Mouse (Mus musculus) cerebellum, adult 11-12 months (tissue): Measurements from ENCODE around the gene Rara.

Experiments used
- DNase-seq: peaks from one replicate; pipeline ENCODE4 v3.0.0; 2022

Rara gene

GRCm38 (mm10) chr11:98954373-98954772 lies 26.8 kb downstream of the Rara start:
- DNase-seq = no peak

DNA sequence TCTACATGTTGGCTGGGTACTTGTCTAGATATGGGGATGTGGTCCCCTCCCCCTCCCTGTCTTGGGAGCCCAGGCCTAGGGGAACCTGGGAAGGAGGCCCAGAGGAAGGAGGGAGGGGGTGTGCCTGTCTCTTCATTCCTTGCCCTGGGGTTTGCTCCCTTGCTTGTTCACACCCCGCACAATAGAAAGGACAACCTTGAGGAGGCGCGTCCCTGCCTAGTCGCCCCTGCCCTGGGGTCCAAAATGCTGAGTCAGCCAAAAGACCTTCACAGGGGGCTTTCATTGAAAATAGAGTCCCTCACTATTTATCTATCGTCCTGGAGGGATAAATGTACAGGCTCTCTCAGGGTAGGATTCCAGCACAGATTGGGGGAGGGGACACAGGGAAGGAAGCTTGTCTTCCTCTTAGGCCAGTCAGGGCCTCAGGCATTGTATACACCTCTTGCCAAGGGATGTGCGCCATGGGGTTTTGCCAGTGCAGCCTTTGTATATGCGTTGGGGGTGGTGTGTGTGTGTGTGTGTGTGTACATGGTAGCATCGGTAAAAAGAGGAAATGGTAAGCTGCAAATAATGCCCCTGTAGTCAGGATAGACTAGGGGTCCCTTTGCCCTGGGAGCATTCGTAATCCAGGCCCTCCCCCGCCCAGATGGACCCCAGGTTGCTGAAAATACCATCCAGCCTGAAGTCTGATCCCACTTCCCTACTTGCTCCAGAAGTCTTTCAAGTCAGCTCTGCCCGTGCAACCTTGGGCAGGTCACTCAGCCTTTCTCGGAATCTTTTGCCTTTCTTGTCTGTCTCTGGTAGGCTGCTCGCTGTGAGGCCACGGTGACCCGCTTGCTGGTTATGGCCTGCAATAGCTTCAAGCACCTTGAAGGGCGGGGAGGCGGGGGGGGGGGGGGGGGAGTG lies 27.4 kb downstream of the Rara start:
- no peak for DNase-seq

- peak; percentile 56 for DNase-seq
These were observed 28.2 kb downstream of the Rara start for GRCm38 (mm10) chr11:98955707-98956235.

DNA sequence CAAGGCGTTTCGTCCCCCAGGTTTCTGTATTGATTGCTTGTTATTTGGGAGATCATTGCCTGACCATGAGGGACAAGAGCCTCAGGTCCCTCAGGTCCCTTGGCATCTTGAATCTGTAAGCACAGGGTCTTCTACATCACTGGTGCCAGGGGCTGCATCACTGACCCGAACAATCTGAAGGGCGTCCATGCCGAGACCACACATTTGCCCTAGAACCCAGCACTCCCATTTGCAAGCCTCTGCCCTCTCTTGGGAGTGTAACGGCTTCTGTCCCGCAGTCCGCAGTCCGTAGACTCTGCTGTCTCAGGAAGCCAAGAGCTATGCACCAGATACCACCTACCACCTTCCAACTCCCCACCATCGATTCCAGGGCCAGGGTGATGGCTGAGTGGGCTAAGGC lies 28.7 kb downstream of the Rara start:
- DNase-seq = no peak

DNA sequence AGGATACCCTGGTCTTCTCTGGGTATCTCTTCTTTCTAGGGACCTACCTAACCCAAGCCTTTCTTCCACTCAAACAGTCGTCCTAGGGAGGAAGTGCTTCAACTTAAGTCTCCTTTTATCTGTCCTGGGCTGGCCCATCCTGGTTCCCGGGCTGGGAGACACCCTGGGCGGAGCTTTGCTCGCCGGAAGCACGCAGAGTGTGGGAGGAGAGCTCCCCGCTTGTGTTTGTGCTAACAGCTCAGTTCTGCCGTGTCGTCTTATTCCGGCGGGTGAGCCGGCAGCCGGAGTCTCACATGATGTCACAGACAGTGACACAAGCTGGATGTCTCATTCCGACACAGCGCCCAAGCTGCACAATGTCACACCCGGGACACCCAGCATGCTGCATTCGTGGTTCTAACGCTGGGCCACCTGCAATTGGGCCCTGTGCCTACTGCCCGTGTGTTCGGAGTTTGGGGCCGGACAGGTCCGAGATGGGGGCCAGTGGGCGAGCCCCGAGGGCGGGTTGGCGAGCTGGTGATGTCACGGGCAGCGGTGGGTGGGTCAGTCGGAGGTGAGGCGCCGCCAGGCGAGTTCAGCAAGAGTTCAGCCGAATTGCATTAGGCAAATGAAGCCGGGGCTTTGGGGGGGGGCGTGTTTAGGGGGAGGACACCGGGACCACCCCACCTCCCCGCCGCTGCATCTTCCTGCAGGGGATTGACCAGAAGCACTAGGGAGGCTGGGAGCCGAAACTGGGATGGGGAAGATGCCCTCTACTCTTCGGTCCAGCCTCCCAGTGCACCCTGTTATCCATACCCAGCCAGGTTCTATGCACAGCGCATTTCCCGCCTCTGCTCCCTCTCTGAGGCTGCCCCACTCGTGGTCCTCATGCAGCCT lies 32.1 kb downstream of the Rara start:
- DNase-seq = peak; percentile 63

- no peak for DNase-seq
These were observed 32.8 kb downstream of the Rara start for GRCm38 (mm10) chr11:98960313-98960906.

DNA sequence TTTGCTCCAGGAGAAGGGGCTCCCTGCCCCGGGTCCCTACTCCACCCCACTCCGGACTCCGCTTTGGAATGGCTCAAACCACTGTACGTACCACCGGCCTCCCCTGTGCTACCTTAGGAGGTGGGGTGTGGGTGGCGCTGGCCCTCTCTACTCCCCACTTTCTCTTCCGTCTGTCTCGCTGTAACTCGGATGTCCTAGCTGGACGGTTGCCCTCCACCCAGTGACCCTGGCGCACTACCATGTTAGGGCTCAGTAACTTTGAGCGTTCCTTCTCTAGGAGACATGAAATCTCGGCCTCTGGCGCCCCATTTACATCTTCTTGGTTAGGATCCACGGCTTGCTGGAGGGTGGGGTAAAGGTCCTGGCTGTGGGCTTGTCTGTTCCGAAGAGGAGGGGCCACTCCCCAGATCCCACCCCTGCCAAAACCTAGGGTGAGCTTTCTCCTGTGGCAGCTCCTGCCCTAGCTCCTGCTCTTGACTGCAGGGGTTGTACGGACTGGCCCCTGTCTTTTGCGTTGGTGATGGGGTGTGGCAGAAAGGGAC lies 33.5 kb downstream of the Rara start:
- peak; percentile 58 for DNase-seq

DNA sequence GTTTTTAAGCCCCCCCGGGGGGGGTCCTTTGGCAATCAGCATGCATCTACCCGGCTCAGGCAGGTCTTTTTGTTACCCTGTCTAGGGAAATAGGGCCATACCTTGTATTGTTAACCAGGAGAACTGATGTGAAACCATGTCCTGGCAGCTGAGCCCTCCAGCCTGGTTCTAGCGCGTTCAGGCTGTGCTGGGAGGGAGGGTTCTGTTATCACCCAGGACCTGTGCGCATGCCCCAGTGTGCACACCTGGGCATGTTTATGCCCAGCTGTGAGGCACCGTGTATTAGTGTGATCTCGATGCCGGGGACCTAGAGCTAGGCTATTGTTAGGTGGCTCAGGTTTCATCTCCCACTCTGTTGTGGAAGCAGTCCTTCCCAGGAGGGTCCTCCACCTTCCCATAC lies 34.1 kb downstream of the Rara start:
- DNase-seq = peak; percentile 27

GRCm38 (mm10) chr11:98962421-98963095 lies 34.9 kb downstream of the Rara start:
- DNase-seq = peak; percentile 37

DNA sequence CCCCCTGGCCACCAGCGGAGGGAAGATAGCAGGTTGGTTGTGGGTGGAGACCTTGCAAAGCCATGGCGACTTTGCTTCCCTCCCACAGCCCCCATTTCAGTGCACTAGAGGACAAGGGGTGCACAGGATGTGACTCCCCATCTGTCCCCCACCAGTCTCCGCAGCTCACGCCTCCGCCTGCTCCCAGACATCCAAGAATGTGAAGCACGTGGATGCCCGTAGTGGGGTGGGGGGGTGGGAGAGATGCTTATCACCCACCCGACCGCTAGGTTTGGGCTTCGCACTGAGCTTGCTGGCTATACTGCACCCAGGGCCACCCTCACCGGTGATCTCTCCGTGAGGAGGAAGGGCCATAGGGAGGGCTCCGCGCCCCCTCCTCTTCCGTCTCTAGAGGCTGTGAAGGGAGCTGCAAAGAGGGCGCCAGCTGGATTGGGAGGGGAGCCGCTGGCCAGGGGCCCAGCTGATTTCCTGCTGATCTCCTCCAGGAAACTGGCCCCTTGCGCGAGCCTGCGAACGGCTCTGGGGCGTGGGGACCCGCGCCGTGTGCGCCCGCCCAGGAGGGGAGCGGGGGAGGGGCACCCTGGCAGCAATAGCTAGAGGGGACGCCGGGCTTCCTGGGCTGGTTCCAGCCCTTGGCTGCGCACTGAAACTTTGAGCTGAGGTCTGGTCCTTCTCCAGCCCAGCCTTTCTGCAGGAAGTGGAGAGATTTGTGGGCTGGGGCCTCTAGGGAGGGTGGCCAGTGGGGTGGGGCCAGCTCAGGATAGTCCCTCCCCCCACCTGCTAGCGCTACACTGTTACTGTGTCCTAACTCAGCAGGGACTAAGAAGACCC lies 35.8 kb downstream of the Rara start:
- peak; percentile 66 for DNase-seq

DNA sequence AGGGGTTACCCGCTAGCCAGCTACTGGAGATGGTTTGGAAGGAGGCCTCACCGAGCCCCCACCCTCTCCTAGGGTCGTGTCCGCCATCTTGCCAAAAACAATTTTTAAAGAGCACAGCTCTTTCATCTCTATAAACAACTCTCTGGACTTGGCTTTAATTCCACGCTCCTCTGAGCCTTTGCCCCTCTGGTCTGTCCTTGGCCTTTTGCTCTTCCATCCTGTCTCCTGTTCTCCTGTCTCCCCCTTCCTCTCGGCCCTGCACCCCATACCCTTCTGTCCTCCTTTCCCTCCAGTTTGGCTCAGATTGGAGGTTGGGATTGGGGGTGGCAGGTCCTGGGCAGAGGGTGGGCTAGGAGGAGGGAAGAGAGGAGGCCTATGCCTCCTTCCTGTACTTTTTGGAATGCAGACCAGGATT lies 36.6 kb downstream of the Rara start:
- DNase-seq = peak; percentile 38

- DNase-seq = peak; percentile 70
These were observed 37.2 kb downstream of the Rara start for GRCm38 (mm10) chr11:98964616-98965415.

DNA sequence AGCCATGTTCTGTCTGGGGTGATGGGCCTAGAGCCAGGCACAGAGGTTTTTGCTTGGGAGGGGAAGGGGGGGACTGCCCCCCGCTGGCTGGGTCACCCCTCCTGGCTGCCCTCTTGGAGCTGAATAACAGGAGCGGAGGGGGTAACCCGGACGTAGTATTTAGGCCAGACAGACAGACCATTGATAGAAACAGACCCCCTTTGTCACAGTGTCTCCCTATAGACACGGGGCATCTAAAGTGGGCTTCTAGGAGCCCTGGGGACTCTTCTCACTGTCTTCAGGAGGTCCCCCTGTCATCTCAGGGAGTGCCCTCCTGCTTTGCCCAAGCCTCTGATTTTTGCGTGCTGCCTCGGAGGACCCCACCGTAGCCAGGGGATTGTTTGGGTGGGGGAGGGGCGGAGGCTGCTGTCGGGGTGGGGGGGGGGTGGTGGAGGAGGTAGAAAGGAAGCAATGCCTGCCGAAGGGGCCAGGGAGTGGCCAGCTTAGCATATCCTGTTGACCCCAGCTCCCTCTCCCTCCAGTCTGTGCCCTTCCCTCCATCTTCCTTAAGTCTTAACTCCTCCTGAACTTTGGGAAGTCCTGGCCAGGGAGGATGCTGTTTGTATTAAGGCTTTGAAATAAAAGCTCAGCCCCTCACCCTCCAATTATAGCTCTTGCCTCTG lies 37.9 kb downstream of the Rara start:
- peak; percentile 49 for DNase-seq

DNA sequence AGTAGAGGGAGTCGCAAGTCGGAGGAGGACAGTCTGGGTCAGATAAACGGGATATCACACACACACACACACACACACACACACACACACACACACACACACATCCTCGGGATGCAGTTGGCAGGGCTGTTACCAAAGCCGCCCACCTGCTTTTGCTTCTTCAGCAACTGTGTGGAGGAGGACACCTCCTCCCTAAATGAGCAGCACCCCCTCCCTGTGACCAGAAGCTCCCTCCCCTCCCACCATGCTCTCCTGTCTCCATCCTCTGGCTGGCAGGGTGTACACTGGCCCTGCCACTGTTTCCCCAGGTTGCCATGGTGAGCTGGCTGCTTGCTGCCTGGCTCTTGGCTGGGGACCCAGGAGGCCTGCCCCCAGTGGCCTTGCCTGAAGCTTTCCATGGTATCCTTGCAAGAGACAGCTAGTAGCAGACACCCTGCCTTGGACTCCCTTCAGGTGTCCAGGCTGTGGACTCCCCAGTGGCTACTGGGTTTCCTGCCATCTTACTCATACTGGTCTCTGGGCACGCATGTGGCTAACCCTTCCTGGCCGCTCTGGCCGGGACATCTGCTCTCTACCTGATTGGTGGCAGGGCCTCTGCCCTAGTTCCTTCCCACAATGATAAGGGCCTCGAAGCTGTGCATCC lies 39.0 kb downstream of the Rara start:
- peak; percentile 85 for DNase-seq

DNA sequence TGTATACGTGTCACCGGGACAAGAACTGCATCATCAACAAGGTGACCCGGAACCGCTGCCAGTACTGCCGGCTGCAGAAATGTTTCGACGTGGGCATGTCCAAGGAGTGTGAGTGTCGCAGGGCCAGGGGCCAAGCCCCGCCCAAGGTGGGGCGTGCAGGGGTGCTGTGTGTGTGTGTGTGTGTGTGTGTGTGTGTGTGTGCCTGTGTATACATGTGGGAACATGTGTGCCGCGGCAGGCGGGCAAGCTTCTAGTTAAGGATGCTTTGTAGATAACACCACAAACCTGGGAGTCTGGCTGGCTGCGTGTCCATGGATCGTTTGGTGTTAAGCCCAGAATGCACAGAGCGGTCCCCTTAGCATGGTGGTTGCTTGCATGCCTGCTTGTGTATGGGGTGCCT lies 40.5 kb downstream of the Rara start:
- DNase-seq = peak; percentile 50

GRCm38 (mm10) chr11:98968716-98969495 lies 41.3 kb downstream of the Rara start:
- no peak for DNase-seq

- DNase-seq = peak; percentile 54
These were observed 41.9 kb downstream of the Rara start for GRCm38 (mm10) chr11:98969496-98969927.

DNA sequence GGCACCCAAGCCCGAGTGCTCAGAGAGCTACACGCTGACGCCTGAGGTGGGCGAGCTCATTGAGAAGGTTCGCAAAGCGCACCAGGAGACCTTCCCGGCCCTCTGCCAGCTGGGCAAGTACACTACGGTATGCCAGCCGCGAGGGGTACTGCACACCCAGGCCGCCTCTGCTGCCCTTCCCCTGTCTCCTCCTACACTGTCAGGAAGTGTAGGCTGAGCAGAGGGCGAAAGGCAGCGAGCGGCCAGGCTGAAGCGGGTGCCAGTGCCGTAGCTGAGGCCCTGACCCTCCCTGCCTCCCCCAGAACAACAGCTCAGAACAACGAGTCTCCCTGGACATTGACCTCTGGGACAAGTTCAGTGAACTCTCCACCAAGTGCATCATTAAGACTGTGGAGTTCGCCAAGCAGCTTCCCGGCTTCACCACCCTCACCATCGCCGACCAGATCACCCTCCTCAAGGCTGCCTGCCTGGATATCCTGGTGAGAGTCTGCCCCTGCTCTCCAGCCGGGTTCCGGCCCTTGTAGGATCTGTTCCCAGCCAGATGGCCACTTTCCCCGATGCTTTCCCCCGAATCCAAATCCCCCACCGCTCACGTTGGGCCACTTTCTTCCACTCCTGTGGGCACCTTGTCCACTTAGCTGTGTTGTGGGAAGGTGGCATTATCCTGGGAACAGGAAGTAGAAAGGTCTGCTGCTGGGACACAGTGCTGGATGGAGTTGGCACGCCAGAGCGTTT lies 42.7 kb downstream of the Rara start:
- DNase-seq = peak; percentile 44
